Mouse (Mus musculus): ENCODE measurements around the gene Fibp. TPM values are rescaled to one million over a fixed set of nuclear protein-coding genes. Genes with fewer than 3 reads are reported as not detected.
A peak's percentile ranks its signal among the peaks of the same experiment; 100 is the strongest.

Gene Fibp
- total RNA-seq (2018; cell fraction: chromatin; rRNA removed), result 100 to 1,000 TPM in 18 of 26 experiments, 10 to 100 TPM in 8; 71.9 to 238 (median 149) TPM
- total RNA-seq (2018; cell fraction: cytosol; rRNA removed), result 10 to 100 TPM; 28.5 to 61.9 (median 41.5) TPM
- 100 to 1,000 TPM in 11 of 26 experiments, 10 to 100 TPM in 15; 42.4 to 210 (median 89.8) TPM for total RNA-seq (2018; cell fraction: nucleus; rRNA removed)
- 40.2 to 58.1 TPM (median 52.2 TPM) in 3 replicates for polyA plus RNA-seq (2018)

DNA sequence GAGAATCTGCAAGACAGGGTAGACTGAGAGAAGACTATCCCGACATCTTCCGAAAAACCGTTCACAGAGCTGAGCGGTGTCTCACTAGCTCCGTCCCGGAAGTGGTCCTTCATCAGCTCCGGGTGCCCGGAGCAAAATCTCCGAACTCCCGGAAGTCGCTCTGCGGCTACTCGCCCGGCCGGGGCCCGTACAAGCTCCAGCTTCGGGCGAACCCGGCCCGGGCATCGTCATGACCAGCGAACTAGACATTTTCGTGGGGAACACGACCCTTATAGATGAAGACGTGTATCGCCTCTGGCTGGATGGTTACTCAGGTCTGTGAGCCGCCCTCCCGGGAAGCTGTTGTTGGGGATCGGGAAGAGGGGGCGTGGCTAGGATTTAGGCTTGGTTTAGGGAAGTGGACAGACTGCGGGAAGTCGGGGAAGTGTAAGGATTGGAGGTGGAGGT, at the start of gene Fibp:
Gene Fibp, plus strand, starts transcription at position 151 of the 447 bp plus-strand sequence.
- Histone ChIP-seq H3K36me3 (ENCODE audit: inconsistent target) (peaks cover 35% of the 10 kb centered on the region), H3K27ac (peak within 1 kb of the TSS; percentile 73), H3K79me2 (ENCODE audit: inconsistent target) (peaks cover 23% of the 10 kb centered on the region), H3K4me3 (ENCODE audit: inconsistent target) (peak within 1 kb of the TSS; percentile 96)
- WGBS (ENCODE audit: missing documents), result 0% methylated on average over 32 of the region's 32 CpGs

DNA sequence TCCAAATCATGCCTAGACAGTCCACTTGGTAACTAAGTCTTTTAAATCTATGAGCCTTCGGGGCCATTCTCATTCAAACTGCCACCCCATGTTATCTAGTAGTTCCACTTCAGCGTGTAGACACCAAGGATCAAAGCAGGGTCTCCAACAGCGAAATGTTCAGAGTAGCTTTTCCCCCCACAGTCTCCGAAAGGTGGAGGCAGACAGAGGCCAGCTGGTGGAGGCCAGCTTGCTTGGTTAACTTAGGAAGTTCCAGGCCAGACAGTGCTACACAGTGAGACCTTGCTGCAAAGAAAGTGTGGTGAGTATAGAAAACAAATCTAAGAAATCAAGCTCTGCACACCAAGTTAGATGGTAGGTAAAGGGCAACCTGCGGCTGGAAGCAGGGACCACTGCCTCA, 49.8 kb upstream of the Fibp start:
- no peak overlapping the region for H3K4me3 ChIP-seq (ENCODE audit: inconsistent target)
- H3K27ac ChIP-seq, result no peak overlapping the region
- WGBS (ENCODE audit: missing documents), result 92% methylated on average over 5 of the region's 5 CpGs
- H3K79me2 ChIP-seq (ENCODE audit: inconsistent target), result peaks cover 4% of the 10 kb centered on the region; the same call in 1 of the 2 replicates
- H3K36me3 ChIP-seq (ENCODE audit: inconsistent target), result no peaks in the 10 kb centered on the region

DNA sequence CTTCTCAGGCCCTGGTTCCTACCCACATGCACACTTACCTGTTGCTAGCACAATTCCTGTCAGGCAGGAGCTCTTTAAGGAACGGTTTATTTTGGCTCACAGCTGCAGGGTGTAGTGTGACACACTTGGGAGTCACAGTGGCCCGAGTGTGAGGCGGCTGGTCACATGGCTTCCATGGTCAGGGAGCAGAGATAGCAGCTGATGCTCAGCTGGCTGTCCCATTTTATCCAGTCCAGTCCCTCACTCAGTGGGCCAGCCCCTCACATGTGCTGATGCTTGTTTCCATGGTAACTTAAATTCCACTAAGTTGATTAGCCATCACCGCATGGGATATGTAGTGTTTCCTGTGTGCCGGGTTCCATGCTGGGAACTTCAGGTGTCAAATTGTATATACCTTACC, 48.5 kb upstream of the Fibp start:
- Histone ChIP-seq H3K4me3 (ENCODE audit: inconsistent target) (no peak overlapping the region), H3K36me3 (ENCODE audit: inconsistent target) (no peaks in the 10 kb centered on the region), H3K79me2 (ENCODE audit: inconsistent target) (peaks cover 4% of the 10 kb centered on the region; the same call in 1 of the 2 replicates), H3K27ac (no peak overlapping the region)
- 93% methylated on average over 5 of the region's 5 CpGs for WGBS (ENCODE audit: missing documents)

DNA sequence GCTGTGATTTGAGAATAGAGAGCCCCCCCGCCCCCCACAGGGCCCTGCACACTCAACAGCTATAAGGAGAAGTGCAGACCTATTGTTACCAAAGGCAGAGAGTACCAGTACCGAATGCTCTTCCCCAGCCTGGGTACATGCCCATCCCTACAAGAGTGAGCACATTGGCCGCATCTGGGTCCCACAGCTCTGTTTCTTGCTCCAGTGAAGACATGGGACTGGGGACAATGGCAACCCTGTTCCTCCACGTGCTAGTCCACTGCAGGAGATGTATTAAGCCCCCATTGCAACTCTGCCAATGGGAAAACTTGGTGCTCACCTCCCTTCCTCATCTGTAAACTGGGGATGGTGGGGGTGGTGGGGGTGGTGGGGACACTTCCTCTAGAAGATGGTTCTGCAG, 46.6 kb upstream of the Fibp start:
- Histone ChIP-seq H3K4me3 (ENCODE audit: inconsistent target) (no peak overlapping the region), H3K27ac (no peak overlapping the region)
- WGBS (ENCODE audit: missing documents), result 83% methylated on average over 4 of the region's 4 CpGs

DNA sequence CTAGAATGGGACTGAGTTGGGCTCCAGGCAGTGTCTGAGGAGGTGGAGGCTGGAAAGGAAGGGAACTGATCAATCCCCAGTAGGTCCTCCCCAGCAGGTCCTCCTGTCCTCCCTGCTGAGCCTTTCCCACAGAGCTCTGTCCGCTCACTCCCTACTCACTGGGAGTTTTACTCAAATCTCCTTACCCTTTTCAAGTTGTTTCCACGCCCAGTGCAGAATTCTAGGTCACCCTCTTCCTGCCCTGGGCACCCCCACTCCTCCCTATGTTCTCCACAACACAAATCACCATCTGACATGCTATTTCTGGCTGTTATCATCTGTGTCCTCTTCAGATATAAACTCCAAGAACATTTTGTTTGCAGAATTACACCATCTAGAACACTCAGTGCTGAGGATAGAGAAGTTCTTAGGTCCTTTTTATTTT, 45.9 kb upstream of the Fibp start:
- 95% methylated on average over 2 of the region's 2 CpGs for WGBS (ENCODE audit: missing documents)
- Histone ChIP-seq H3K27ac (no peak overlapping the region), H3K79me2 (ENCODE audit: inconsistent target) (no peaks in the 10 kb centered on the region), H3K4me3 (ENCODE audit: inconsistent target) (no peak overlapping the region), H3K36me3 (ENCODE audit: inconsistent target) (peaks cover 3% of the 10 kb centered on the region; the same call in 1 of the 2 replicates)

More for the DNA sequence above, 46.6 kb upstream of the Fibp start:
- Histone ChIP-seq H3K36me3 (ENCODE audit: inconsistent target) (no peaks in the 10 kb centered on the region; the same call in 1 of the 2 replicates), H3K79me2 (ENCODE audit: inconsistent target) (no peaks in the 10 kb centered on the region)

DNA sequence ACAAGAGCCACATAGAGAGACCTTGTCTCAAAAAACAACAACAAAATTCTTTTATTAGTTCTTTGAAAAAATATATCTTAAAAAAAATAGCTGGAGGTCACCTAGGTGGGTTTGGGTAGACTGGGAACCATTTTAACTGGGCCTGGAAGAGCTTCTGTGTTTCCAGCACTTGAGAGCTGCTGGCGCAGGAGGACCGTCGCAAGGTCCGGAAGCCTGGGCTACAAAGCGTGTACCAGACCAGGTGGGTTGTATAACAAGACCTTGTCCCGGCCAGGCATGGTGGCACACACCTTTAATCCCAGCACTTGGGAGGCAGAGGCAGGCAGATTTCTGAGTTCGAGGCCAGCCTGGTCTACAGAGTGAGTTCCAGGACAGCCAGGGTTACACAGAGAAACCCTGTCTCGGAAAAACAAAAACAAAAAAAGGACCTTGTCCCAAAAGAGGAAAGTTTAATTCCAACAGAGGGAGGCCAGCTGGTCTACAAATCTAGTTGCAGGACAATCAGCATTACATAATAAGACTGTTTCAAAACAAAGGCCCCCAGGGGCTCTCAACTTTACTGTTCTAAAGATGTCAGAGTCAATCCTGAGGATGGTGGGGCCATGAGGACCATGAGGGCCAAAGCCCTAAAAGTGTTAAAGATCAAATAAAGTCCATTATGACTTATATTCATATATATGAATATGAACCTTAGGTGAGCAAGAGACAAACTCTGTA, 41.5 kb upstream of the Fibp start:
- 98% methylated on average over 6 of the region's 8 CpGs for WGBS (ENCODE audit: missing documents)
- H3K79me2 ChIP-seq (ENCODE audit: inconsistent target), result peaks cover 6% of the 10 kb centered on the region; the same call in 1 of the 2 replicates

DNA sequence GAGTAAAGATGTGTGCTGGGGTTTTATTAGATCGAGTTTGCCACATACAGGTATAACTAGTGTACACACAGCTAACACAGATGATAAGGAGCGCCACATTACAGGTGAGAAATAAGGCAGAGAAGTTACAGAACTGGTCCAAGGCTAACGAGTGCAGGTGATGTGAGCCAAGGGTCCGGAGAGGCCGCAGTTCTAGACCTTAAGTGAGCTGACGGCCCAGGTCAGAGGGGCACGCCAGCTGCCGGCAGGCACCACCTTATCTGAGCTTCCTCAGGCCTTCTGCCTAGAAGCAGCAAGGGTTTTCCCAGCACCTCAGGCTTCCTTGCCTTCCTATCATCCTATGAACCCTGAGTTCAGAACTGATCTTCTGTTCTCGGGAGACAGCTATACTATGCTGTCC, 40.8 kb upstream of the Fibp start:
- 85% methylated on average over 9 of the region's 9 CpGs for WGBS (ENCODE audit: missing documents)
- Histone ChIP-seq H3K27ac (no peak overlapping the region), H3K4me3 (ENCODE audit: inconsistent target) (no peak overlapping the region), H3K36me3 (ENCODE audit: inconsistent target) (peaks cover 17% of the 10 kb centered on the region; the same call in 1 of the 2 replicates), H3K79me2 (ENCODE audit: inconsistent target) (peaks cover 10% of the 10 kb centered on the region; the same call in 1 of the 2 replicates)

More for the DNA sequence above, 41.5 kb upstream of the Fibp start:
- Histone ChIP-seq H3K4me3 (ENCODE audit: inconsistent target) (no peak overlapping the region), H3K27ac (no peak overlapping the region), H3K36me3 (ENCODE audit: inconsistent target) (peaks cover 17% of the 10 kb centered on the region; the same call in 1 of the 2 replicates)

DNA sequence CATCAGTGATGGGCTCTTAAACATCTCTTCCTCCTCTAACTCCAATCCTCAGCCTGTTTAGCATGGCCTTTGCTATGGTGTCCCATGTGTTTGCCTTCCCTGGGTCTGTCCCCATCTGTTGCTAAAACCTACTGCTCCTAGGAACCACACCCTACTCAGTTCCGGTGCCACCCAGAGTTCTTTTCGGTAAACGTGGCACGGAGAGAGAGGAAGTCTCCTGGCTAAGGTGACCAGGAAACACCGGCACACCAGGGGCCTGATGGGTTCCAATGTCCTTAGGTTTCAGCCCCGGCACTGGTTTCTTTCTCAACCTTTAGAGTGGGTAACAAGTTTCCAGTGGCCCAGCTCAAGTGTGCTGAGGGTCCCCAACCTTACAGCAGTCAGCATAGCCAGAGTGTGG, 39.8 kb upstream of the Fibp start:
- peaks cover 17% of the 10 kb centered on the region; the same call in 1 of the 2 replicates for H3K36me3 ChIP-seq (ENCODE audit: inconsistent target)

DNA sequence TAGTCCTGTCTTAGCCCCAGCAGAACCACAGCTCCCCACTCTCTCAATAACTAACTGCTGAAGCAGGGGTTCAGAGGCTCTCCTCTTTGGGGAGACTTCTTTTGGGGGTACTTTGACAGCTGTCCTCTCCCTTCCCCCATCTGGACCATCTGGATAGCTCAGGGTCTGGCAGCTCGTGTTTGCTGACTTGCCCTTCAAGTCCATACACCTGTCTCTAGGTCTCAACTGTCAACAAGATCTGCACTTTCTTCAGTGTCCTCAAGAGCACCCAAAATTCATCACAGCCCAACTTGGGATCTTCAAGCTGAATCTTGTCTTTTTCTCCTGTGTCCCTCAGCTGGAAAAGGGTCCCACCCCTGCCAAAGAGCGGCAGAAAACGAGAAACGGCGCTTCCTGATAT, 38.6 kb upstream of the Fibp start:
- Histone ChIP-seq H3K79me2 (ENCODE audit: inconsistent target) (peaks cover 27% of the 10 kb centered on the region), H3K27ac (no peak overlapping the region), H3K36me3 (ENCODE audit: inconsistent target) (peaks cover 23% of the 10 kb centered on the region; the same call in 1 of the 2 replicates), H3K4me3 (ENCODE audit: inconsistent target) (no peak overlapping the region)
- WGBS (ENCODE audit: missing documents), result 95% methylated on average over 5 of the region's 5 CpGs

More for the DNA sequence above, 39.8 kb upstream of the Fibp start:
- no peak overlapping the region for H3K4me3 ChIP-seq (ENCODE audit: inconsistent target)
- peaks cover 15% of the 10 kb centered on the region for H3K79me2 ChIP-seq (ENCODE audit: inconsistent target)
- 89% methylated on average over 6 of the region's 6 CpGs for WGBS (ENCODE audit: missing documents)
- no peak overlapping the region for H3K27ac ChIP-seq

DNA sequence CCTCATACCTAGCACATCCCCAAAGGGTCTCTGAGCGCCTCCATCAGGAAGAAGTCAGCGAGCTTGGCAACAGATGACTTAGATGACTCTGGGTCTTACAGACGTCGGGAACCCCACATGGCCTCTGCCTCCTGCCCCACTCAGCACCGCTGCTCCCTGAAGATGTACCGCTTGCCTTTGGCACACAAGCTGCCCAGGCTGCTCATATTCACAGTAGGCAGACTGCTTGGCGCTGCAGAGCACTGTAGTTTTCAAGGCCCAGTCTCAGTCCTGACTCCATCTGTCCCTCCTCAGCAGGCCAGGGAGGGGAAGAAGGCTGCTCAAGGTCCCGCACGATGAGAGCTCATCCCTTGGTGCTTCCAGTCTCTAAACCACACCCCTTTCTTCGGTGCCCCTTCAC, 38.1 kb upstream of the Fibp start:
- H3K4me3 ChIP-seq (ENCODE audit: inconsistent target), result no peak overlapping the region
- peaks cover 27% of the 10 kb centered on the region; the same call in 1 of the 2 replicates for H3K36me3 ChIP-seq (ENCODE audit: inconsistent target)
- WGBS (ENCODE audit: missing documents), result 90% methylated on average over 10 of the region's 10 CpGs

DNA sequence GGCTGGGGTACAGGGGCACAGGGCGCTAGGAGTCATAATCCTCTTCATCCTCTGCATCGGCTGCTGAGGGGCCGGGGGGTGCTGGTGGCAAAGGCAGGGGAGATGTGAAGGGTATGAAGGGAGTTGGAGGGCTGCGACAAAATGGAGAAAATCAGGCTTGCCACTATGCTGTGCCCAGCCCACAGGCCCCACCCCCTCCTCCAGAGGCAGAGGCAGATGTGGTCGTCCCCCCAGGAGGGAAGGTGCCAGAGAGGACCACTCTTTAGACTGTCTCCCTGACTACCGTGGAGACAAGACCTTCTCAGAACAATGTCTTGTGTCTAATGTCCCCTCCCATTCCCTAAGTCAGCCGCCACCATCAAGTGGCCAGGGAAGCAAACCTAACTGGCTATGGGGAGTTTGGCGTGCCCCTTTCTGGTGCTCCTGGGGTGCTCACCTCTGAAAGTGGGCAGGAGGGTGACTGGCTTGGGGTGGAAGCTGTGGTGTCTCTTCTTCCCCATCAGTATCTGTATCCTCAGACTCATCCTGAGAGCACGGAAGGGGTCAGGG, 37.4 kb upstream of the Fibp start:
- H3K79me2 ChIP-seq (ENCODE audit: inconsistent target), result peaks cover 32% of the 10 kb centered on the region
- H3K4me3 ChIP-seq (ENCODE audit: inconsistent target), result no peak overlapping the region
- 87% methylated on average over 9 of the region's 9 CpGs for WGBS (ENCODE audit: missing documents)
- H3K27ac ChIP-seq, result no peak overlapping the region
- peaks cover 28% of the 10 kb centered on the region; the same call in 1 of the 2 replicates for H3K36me3 ChIP-seq (ENCODE audit: inconsistent target)

More for the DNA sequence above, 38.1 kb upstream of the Fibp start:
- Histone ChIP-seq H3K79me2 (ENCODE audit: inconsistent target) (peaks cover 31% of the 10 kb centered on the region), H3K27ac (no peak overlapping the region)

DNA sequence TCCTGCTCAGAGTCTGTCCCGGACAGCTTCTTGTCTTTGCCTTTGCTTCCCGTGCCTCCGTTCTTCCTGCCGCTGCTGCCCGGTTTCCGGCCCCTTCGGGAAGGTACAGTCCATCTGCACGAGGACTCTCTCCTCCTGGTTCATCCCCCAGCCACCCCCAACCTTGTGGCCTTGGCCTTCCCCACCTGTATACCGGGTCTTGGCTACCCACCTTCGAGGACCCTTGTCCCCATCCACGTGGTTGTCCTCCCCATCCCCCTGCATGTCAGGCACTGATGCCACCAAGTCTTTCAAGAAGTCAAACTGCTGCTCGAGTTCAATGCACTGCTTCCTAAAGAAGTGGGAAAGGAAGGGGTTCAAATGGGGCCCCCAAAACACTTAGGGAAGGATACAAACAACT, 36.9 kb upstream of the Fibp start:
- Histone ChIP-seq H3K4me3 (ENCODE audit: inconsistent target) (peak overlapping the region; percentile 76), H3K27ac (no peak overlapping the region), H3K79me2 (ENCODE audit: inconsistent target) (peaks cover 32% of the 10 kb centered on the region), H3K36me3 (ENCODE audit: inconsistent target) (peaks cover 28% of the 10 kb centered on the region; the same call in 1 of the 2 replicates)
- 72% methylated on average over 12 of the region's 12 CpGs for WGBS (ENCODE audit: missing documents)

DNA sequence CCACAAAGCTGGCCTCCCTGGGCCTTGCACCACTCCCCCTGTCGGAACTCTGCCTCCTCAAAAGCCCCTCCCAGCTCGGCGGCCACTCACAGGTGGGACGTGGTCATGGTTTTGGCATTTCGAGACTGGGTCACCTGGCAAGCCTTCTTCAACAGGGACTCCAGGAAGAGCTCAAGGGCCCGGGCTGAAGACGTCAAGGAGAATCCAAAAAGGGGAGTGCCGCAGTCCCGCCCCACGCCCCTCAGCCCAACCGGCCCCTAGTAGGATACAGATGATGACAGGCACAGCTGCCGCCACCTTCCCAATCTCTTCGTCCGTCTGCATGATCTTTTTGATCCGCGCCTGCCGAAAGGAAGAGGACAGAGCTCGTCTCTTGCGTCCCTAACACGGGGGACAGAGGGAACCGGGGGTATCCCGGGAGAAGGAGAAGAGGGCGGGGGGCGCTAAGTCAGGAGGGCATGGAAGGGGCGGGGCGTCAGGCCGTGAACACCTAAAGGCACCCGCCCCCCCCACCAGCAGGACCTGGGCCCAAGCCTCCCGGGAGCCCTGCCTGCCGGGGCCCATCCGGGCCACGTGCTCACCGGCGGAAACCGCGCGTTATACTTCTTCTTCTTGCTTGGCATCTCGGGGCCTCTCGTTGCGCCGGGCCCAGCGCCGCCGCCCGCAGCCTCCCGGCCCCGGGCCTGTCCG, 36.2 kb upstream of the Fibp start:
- whole genome bisulfite sequencing (ENCODE audit: missing documents), result 1% methylated on average over 37 of the region's 48 CpGs

More for the DNA sequence above, 36.2 kb upstream of the Fibp start:
- Histone ChIP-seq H3K4me3 (ENCODE audit: inconsistent target) (peak overlapping the region; percentile 76), H3K27ac (peak overlapping the region; percentile 46), H3K79me2 (ENCODE audit: inconsistent target) (peaks cover 32% of the 10 kb centered on the region), H3K36me3 (ENCODE audit: inconsistent target) (peaks cover 27% of the 10 kb centered on the region; the same call in 1 of the 2 replicates)

Data from macrophage (primary cell).